Mouse (Mus musculus): ENCODE measurements at regions not wholly inside any gene's neighbourhood (a gene's known extent, or its start where the extent isn't known, plus 50 kb on each side); places are given as distances from the start of the nearest gene placed in this dataset.

DNA sequence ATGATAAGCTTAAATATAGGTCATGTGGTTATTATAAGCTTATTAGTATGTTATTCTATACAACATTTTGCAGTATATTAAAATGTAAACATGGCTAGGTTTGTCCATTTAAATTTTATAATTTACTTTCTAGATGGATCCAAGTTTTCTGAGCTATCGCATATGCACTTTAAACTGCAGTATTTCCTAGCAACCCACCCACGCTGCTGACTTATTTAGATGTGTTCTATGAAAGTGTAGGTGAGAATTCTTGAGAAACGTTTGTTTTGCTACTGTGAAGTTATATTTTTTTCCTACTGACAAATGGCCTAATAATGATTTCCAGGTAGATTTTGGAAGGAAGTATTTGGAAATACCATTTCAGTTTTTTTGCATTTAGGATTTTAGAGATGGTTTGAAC lies 308.0 kb downstream of the Gbe1 start:
- 89% methylated on average over 3 of the region's 3 CpGs for WGBS
- no peaks in the 10 kb centered on the region for H3K4me1 ChIP-seq (ENCODE audit: control insufficient read depth, insufficient read depth, low read length)
- H3K36me3 ChIP-seq (ENCODE audit: control insufficient read depth, insufficient read depth, low read length), result no peaks in the 10 kb centered on the region
- no peak overlapping the region for H3K4me3 ChIP-seq (ENCODE audit: low read depth, low read length)
- no peak for ATAC-seq (ENCODE audit: low FRiP score)
- H3K27me3 ChIP-seq (ENCODE audit: control insufficient read depth, insufficient read depth, low read length), result no peaks in the 10 kb centered on the region
- no peaks in the 10 kb centered on the region for H3K9me3 ChIP-seq (ENCODE audit: control insufficient read depth, low read length)
- no peak overlapping the region for H3K27ac ChIP-seq (ENCODE audit: low read depth, low read length)
- H3K9ac ChIP-seq (ENCODE audit: low read length), result no peak overlapping the region
- no peak for DNase-seq (ENCODE audit: low spot score, missing footprints)
- H3K4me2 ChIP-seq, result no peak overlapping the region

DNA sequence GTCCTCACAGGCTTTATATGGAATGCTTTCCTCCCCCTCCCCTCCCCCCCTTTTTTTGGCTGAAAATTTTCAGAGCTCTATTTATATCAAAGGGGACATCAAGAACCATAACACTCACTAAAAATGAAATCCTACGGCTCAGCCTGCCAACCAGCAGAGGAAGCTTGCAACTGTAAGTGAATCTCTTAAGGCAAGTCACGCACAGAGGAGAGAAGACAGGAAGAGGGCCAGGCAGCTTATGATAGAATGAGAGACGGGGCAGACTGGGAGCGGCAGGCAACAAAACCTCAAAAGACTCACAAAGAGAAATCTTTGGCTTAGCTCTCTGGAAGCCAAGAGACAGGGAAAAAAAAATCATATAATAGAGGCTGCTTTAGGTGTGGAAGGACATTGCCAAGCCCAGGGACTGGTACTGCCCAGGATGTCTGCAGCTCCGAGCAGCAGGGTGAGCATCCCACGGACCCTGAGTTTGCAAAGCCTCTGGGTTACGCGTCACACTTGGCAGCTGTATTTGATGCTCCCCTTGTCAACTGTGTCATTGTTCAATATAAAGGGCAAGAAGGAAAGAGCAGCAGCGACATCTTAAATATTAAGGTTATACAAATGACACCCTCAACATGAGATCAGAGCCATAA lies 330.0 kb downstream of the Gbe1 start:
- Histone ChIP-seq H3K36me3 (ENCODE audit: control insufficient read depth, insufficient read depth, low read length) (no peaks in the 10 kb centered on the region), H3K4me3 (ENCODE audit: low read depth, low read length) (no peak overlapping the region), H3K27ac (ENCODE audit: low read depth, low read length) (no peak overlapping the region), H3K9ac (ENCODE audit: low read length) (no peak overlapping the region), H3K4me2 (no peak overlapping the region), H3K9me3 (ENCODE audit: control insufficient read depth, low read length) (no peaks in the 10 kb centered on the region), H3K27me3 (ENCODE audit: control insufficient read depth, insufficient read depth, low read length) (no peaks in the 10 kb centered on the region), H3K4me1 (ENCODE audit: control insufficient read depth, insufficient read depth, low read length) (no peaks in the 10 kb centered on the region)
- 83% methylated on average over 9 of the region's 9 CpGs for WGBS
- no peak for DNase-seq (ENCODE audit: low spot score, missing footprints)
- no peak for ATAC-seq (ENCODE audit: low FRiP score)

DNA sequence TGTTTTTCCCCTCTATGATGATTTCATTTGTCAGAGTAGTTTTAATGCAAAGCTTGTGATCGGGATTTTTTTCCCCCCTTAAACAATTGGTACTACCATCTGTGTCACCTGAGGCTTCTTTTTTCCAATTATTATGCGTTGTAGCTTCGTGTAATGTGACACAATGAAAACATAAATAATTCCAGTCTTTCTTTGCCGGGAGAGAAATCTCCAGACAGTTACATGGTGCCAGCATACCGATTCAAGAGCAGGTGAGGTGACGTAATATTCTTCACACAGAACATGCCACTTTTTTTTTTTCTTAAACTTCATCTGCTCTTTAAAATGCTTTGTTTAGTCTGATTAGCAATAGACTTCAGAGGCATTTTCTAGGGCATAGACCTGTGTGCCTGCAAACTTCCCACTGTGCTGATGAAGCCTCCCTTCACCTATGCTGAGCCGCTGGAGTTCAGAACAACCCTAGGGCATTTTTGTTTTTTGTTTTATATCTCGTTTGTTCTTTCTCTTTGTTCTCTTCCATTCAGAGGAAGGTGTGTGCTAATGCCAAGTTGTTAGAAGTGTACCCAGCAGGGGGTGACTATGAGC lies 331.0 kb downstream of the Gbe1 start:
- H3K9ac ChIP-seq (ENCODE audit: low read length), result no peak overlapping the region
- 79% methylated on average over 8 of the region's 8 CpGs for WGBS
- H3K27ac ChIP-seq (ENCODE audit: low read depth, low read length), result no peak overlapping the region
- no peak overlapping the region for H3K4me2 ChIP-seq
- H3K27me3 ChIP-seq (ENCODE audit: control insufficient read depth, insufficient read depth, low read length), result no peaks in the 10 kb centered on the region
- ATAC-seq (ENCODE audit: low FRiP score) (no peak), DNase-seq (ENCODE audit: low spot score, missing footprints) (no peak)
- no peaks in the 10 kb centered on the region for H3K9me3 ChIP-seq (ENCODE audit: control insufficient read depth, low read length)
- H3K4me3 ChIP-seq (ENCODE audit: low read depth, low read length), result no peak overlapping the region
- no peaks in the 10 kb centered on the region for H3K36me3 ChIP-seq (ENCODE audit: control insufficient read depth, insufficient read depth, low read length)
- no peaks in the 10 kb centered on the region for H3K4me1 ChIP-seq (ENCODE audit: control insufficient read depth, insufficient read depth, low read length)

DNA sequence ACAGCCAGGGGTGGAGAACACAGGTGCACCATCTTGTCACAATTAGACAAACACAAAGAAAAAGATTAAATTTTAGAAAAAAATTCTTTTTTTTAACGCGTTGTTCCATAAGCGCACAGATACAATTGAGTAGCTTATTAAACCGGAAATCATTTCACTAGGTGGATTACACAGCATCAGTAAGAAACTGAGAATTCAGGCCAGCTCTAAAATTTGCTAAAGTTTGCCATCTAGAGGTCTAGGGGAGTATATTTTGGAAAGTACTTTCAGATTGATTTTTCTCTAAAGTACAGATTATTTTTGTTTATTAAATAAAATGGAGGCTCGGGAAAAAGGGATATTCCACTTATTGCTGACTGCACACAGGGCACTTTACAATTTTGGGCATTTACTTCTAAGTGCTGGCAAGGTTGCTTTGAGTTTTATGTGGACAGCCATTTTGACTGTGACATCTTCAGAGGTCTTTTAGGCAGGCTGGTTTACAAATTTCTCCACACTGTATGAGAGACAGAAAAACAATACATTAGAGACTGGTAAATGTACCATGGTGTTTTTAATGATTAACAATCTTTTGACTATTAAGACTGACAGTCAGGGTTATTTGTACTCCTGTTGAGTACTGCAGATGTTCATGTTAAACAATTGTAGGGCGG lies 340.8 kb downstream of the Gbe1 start:
- no peak overlapping the region for H3K4me2 ChIP-seq
- DNase-seq (ENCODE audit: low spot score, missing footprints) (no peak), ATAC-seq (ENCODE audit: low FRiP score) (peak; percentile 40; the same call in 1 of the 2 replicates)
- H3K27me3 ChIP-seq (ENCODE audit: control insufficient read depth, insufficient read depth, low read length), result no peaks in the 10 kb centered on the region
- H3K27ac ChIP-seq (ENCODE audit: low read depth, low read length), result no peak overlapping the region
- no peaks in the 10 kb centered on the region for H3K9me3 ChIP-seq (ENCODE audit: control insufficient read depth, low read length)
- H3K4me3 ChIP-seq (ENCODE audit: low read depth, low read length), result no peak overlapping the region
- no peaks in the 10 kb centered on the region for H3K36me3 ChIP-seq (ENCODE audit: control insufficient read depth, insufficient read depth, low read length)
- 71% methylated on average over 6 of the region's 6 CpGs for WGBS
- no peak overlapping the region for H3K9ac ChIP-seq (ENCODE audit: low read length)
- no peaks in the 10 kb centered on the region for H3K4me1 ChIP-seq (ENCODE audit: control insufficient read depth, insufficient read depth, low read length)

DNA sequence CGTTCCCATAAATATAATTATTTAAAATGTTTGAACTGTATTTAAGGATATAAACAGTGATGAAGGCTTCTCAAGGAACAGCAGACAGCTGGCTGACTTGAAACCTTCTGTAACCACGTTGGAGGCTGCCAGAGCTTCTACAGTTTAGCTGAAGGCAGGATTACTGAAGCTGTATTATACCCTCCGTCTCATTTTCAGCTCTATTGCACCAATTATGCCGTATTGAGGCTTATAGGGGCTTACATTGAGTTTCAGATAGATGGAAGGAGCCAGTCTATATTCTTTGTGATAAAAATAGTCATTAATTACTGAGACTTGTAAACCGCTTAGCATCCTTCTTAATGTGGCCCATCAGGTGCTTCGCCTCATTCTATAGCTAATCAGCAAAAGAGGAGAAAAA lies 376.1 kb downstream of the Gbe1 start:
- Histone ChIP-seq H3K27me3 (ENCODE audit: control insufficient read depth, insufficient read depth, low read length) (no peaks in the 10 kb centered on the region), H3K36me3 (ENCODE audit: control insufficient read depth, insufficient read depth, low read length) (no peaks in the 10 kb centered on the region), H3K9ac (ENCODE audit: low read length) (no peak overlapping the region), H3K9me3 (ENCODE audit: control insufficient read depth, low read length) (no peaks in the 10 kb centered on the region), H3K4me3 (ENCODE audit: low read depth, low read length) (no peak overlapping the region), H3K4me1 (ENCODE audit: control insufficient read depth, insufficient read depth, low read length) (no peaks in the 10 kb centered on the region), H3K27ac (ENCODE audit: low read depth, low read length) (no peak overlapping the region), H3K4me2 (no peak overlapping the region)
- 64% methylated on average over 6 of the region's 6 CpGs for WGBS
- DNase-seq (ENCODE audit: low spot score, missing footprints), result no peak
- ATAC-seq (ENCODE audit: low FRiP score), result no peak

DNA sequence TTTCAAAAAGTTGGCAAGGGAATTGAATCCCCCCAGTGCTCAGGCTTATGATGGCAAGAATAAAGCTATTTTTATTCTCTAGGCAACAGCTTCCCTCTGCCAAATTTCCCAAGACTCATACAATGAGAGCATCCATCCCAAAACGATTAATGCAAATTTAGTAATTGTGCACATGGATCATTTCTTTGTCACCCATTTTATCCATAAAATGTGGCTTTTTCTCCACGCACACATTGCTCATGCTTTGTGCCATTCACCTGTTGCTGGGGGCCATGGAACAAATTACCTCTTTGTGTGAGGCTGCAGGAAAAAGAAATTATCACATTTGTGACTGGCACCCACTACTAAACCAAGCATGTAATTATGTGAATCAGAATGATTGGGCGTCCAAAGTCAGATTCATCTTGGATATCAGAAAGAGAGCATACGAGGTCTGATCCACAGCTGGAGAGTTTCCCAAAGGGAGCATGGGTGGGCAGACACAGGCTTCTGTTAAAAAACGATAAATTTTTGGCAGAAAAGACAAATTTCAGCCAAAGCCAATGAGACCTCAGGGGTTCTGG lies 411.1 kb downstream of the Gbe1 start:
- Histone ChIP-seq H3K9ac (ENCODE audit: low read length) (no peak overlapping the region), H3K4me1 (ENCODE audit: control insufficient read depth, insufficient read depth, low read length) (no peaks in the 10 kb centered on the region), H3K27ac (ENCODE audit: low read depth, low read length) (no peak overlapping the region), H3K27me3 (ENCODE audit: control insufficient read depth, insufficient read depth, low read length) (no peaks in the 10 kb centered on the region), H3K9me3 (ENCODE audit: control insufficient read depth, low read length) (no peaks in the 10 kb centered on the region), H3K4me2 (no peak overlapping the region), H3K36me3 (ENCODE audit: control insufficient read depth, insufficient read depth, low read length) (no peaks in the 10 kb centered on the region), H3K4me3 (ENCODE audit: low read depth, low read length) (no peak overlapping the region)
- ATAC-seq (ENCODE audit: low FRiP score) (peak; percentile 74), DNase-seq (ENCODE audit: low spot score, missing footprints) (peak; percentile 87)
- WGBS, result 43% methylated on average over 5 of the region's 5 CpGs

DNA sequence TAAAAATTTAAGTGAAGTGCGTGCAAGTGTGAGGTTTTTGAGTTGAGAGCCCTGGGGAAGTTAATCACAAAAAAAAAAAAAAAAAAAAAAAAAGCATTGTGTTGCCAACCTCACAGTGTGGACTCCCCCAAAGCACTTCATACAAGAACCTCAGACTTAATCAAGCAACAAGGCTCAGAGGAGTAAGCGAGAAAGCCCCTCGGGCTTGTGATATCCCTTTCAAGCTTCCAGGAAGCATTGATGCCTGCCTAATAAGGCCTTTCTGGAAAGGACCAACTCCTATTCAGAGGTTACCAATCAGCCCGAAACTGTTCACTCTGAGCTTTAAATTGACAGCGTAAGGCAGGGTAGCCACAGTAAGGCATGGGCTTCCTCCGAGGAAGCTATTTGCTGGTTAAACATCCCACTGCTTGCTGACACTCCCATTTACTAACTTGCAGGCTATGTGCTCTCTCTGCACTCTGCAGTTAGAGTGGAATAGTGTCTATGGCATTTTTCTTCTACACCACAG lies 411.6 kb downstream of the Gbe1 start:
- peak overlapping the region; percentile 20; the same call in 1 of the 2 replicates for H3K27ac ChIP-seq (ENCODE audit: low read depth, low read length)
- no peaks in the 10 kb centered on the region for H3K36me3 ChIP-seq (ENCODE audit: control insufficient read depth, insufficient read depth, low read length)
- no peaks in the 10 kb centered on the region for H3K27me3 ChIP-seq (ENCODE audit: control insufficient read depth, insufficient read depth, low read length)
- no peak overlapping the region for H3K9ac ChIP-seq (ENCODE audit: low read length)
- H3K9me3 ChIP-seq (ENCODE audit: control insufficient read depth, low read length), result no peaks in the 10 kb centered on the region
- peak; percentile 69 for ATAC-seq (ENCODE audit: low FRiP score)
- H3K4me3 ChIP-seq (ENCODE audit: low read depth, low read length), result no peak overlapping the region
- H3K4me2 ChIP-seq, result no peak overlapping the region
- H3K4me1 ChIP-seq (ENCODE audit: control insufficient read depth, insufficient read depth, low read length), result no peaks in the 10 kb centered on the region
- peak; percentile 89 for DNase-seq (ENCODE audit: low spot score, missing footprints)
- WGBS, result 31% methylated on average over 6 of the region's 6 CpGs

DNA sequence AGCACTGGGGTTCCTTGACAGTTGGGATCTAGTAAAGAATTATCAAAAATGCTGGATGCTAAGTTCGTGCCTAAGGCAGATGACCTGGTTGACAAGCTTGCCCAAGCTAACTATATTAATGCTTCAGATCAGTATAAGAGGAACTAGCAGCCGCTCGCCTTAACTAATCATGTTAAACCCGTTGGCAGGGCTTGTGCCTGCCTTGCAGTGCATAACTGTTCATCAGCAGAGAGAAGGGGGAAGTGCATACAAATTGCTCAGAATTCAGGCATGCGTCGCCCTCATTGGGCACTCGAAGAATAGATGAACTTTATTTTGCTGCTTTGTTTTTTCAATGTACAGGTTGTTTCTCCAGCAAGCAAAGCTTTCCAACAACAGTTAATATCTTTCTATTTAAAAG lies 419.3 kb downstream of the Gbe1 start:
- no peaks in the 10 kb centered on the region for H3K27me3 ChIP-seq (ENCODE audit: control insufficient read depth, insufficient read depth, low read length)
- no peak overlapping the region for H3K9ac ChIP-seq (ENCODE audit: low read length)
- no peak overlapping the region for H3K4me2 ChIP-seq
- DNase-seq (ENCODE audit: low spot score, missing footprints) (no peak), ATAC-seq (ENCODE audit: low FRiP score) (no peak)
- 85% methylated on average over 7 of the region's 7 CpGs for WGBS
- H3K4me3 ChIP-seq (ENCODE audit: low read depth, low read length), result no peak overlapping the region
- no peak overlapping the region for H3K27ac ChIP-seq (ENCODE audit: low read depth, low read length)
- no peaks in the 10 kb centered on the region for H3K36me3 ChIP-seq (ENCODE audit: control insufficient read depth, insufficient read depth, low read length)
- H3K4me1 ChIP-seq (ENCODE audit: control insufficient read depth, insufficient read depth, low read length), result no peaks in the 10 kb centered on the region
- no peaks in the 10 kb centered on the region for H3K9me3 ChIP-seq (ENCODE audit: control insufficient read depth, low read length)

DNA sequence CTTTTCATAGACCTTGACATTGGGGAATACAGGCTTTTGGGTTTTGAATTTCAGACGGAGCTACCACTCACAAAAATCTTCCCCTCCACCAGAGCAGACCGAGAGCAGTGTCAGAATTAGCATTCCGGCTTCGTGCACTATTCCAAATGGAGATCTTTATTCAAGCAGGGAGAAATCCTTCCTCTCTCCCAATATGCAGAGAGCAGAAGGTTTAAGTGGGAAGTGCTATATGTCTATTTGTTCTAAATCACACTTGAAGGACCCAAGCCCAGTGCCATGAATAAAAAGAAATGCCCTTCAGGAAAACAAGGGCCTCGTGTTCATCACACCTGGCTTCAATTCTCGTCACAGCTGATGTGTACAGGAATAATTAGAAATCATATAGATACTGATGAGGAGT lies 426.3 kb downstream of the Gbe1 start:
- no peaks in the 10 kb centered on the region for H3K27me3 ChIP-seq (ENCODE audit: control insufficient read depth, insufficient read depth, low read length)
- H3K4me3 ChIP-seq (ENCODE audit: low read depth, low read length), result no peak overlapping the region
- H3K4me1 ChIP-seq (ENCODE audit: control insufficient read depth, insufficient read depth, low read length), result no peaks in the 10 kb centered on the region
- H3K36me3 ChIP-seq (ENCODE audit: control insufficient read depth, insufficient read depth, low read length), result no peaks in the 10 kb centered on the region
- no peaks in the 10 kb centered on the region for H3K9me3 ChIP-seq (ENCODE audit: control insufficient read depth, low read length)
- 73% methylated on average over 6 of the region's 6 CpGs for WGBS
- ATAC-seq (ENCODE audit: low FRiP score) (no peak), DNase-seq (ENCODE audit: low spot score, missing footprints) (no peak)
- no peak overlapping the region for H3K4me2 ChIP-seq
- no peak overlapping the region for H3K9ac ChIP-seq (ENCODE audit: low read length)
- no peak overlapping the region for H3K27ac ChIP-seq (ENCODE audit: low read depth, low read length)
